ENCODE assay signal across 8 mouse cellular contexts in the genomic region with DNA sequence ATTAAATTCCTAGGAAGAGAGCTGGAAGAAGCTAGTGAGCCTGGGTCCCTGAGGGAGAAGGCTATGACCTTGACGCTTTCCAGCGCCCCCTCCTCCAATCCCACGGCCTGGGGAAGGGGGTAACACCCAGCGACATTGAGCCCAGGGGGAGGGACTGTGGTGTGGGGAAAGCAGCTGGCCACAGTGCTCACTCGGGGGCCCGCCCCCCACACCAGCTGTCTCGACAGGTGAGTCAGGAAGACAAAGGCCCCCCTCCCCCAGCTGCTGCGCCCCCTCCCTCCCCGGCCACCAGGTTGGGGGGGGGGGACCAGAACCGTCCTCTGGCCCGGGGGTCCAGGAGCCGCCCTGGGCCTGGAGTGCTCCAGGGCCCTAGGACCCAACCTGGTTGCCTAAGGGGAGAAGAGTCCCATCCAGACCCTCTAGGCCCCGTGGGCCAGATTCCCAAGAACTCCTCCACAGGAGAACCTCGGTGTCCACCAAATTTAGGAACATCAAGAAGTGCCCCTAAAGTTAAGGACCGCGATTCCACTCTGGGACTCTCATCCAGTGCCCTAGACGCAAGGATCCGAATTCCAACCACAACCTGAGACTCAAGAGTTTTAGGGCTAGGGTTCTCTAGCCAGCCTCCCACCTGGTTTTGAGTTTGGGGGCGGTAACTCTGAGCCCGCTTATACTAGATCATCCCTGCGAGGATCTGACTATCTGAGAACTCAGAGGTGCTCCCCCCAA. TPM values are rescaled to one million over a fixed set of nuclear protein-coding genes. Genes with fewer than 3 reads are reported as not detected.
DNase-seq lines count a peak whose midpoint lies in the region; ATAC-seq and TF ChIP-seq lines count a peak whose summit lies in the region.

No protein-coding gene starts in this region.

- no peak for ATAC-seq in heart, postnatal 0 days (ENCODE audit: insufficient read depth, low read depth)
- no peak for ATAC-seq in liver, embryonic 13.5 days (ENCODE audit: low read depth)
- ATAC-seq in stomach, embryonic 16.5 days (ENCODE audit: insufficient read depth, low FRiP score): no peak

- no peaks in the 10 kb centered on the region for H3K9me3 ChIP-seq in heart, postnatal 0 days (replicated peaks; ENCODE audit: control insufficient read depth, low read length)
- no peaks in the 10 kb centered on the region for H3K9me3 ChIP-seq in liver, embryonic 13.5 days (replicated peaks)
- H3K9me3 ChIP-seq in stomach, embryonic 16.5 days (replicated peaks; ENCODE audit: control insufficient read depth, low read length): no peaks in the 10 kb centered on the region

- under 1% methylated on average over 21 of the region's 21 CpGs for WGBS in bone marrow, adult 2 months
- 0% methylated on average over 18 of the region's 21 CpGs for whole genome bisulfite sequencing in heart, postnatal 0 days
- WGBS in liver, embryonic 13.5 days (ENCODE audit: insufficient replicate concordance): 1% methylated on average over 21 of the region's 21 CpGs
- under 1% methylated on average over 20 of the region's 21 CpGs for WGBS in stomach, embryonic 16.5 days

- no peak for TF ChIP-seq EP300 in heart, postnatal 0 days (IDR thresholded peaks at IDR 0.05; ENCODE audit: low read depth)

- no peak for TF ChIP-seq POLR2A in bone marrow, adult 2 months (IDR thresholded peaks at IDR 0.05; ENCODE audit: borderline replicate concordance, control insufficient read depth, low read depth, low read length)

- H3K27ac ChIP-seq in layer of hippocampus, adult 2 months: peak overlapping the region; percentile 89
- peak overlapping the region; percentile 95 for H3K27ac ChIP-seq in bone marrow, adult 2 months (ENCODE audit: control insufficient read depth, insufficient read depth, low read depth, low read length, poor library complexity)
- peak overlapping the region; percentile 96 for H3K27ac ChIP-seq in heart, postnatal 0 days (ENCODE audit: low read depth)
- peak overlapping the region; percentile 98 for H3K27ac ChIP-seq in liver, embryonic 13.5 days
- peak overlapping the region; percentile 96 for H3K27ac ChIP-seq in stomach, embryonic 16.5 days (ENCODE audit: low read length)

- no peak for DNase-seq in layer of hippocampus, adult 2 months (ENCODE audit: low spot score in 2 of 2)
- DNase-seq in layer of hippocampus, adult 9-10 months (ENCODE audit: low spot score): no peak
- DNase-seq in heart, postnatal 0 days (ENCODE audit: low spot score): peak; percentile 19
- no peak for DNase-seq in liver, embryonic 13.5 days
- no peak for DNase-seq in left cerebral cortex, adult 18-20 months (ENCODE audit: low spot score in 2 of 2)
- DNase-seq in gastrocnemius, postnatal 10 days: no peak

- peaks cover 7% of the 10 kb centered on the region for H3K4me1 ChIP-seq in bone marrow, adult 2 months (ENCODE audit: control insufficient read depth, insufficient read depth, low read length)
- H3K4me1 ChIP-seq in heart, postnatal 0 days (ENCODE audit: control insufficient read depth, insufficient read depth): peaks cover 34% of the 10 kb centered on the region
- H3K4me1 ChIP-seq in liver, embryonic 13.5 days (replicated peaks): peaks cover 70% of the 10 kb centered on the region
- peaks cover 37% of the 10 kb centered on the region for H3K4me1 ChIP-seq in stomach, embryonic 16.5 days (ENCODE audit: control insufficient read depth, insufficient read depth, low read length)

- peak overlapping the region; percentile 84 for H3K9ac ChIP-seq in heart, postnatal 0 days (replicated peaks; ENCODE audit: low read depth, low read length)
- peak overlapping the region; percentile 94 for H3K9ac ChIP-seq in liver, embryonic 13.5 days
- peak overlapping the region; percentile 96 for H3K9ac ChIP-seq in stomach, embryonic 16.5 days (ENCODE audit: low read length)

- H3K4me3 ChIP-seq in layer of hippocampus, adult 2 months: peak overlapping the region; percentile 78
- peak overlapping the region; percentile 71 for H3K4me3 ChIP-seq in bone marrow, adult 2 months (replicated peaks; ENCODE audit: control insufficient read depth, low read depth, low read length)
- peak overlapping the region; percentile 99 for H3K4me3 ChIP-seq in heart, postnatal 0 days (ENCODE audit: low read depth, low read length)
- H3K4me3 ChIP-seq in liver, embryonic 13.5 days (replicated peaks): peak overlapping the region; percentile 95
- H3K4me3 ChIP-seq in stomach, embryonic 16.5 days (replicated peaks; ENCODE audit: low read length): peak overlapping the region; percentile 98

- 0 out of 2 replicates have a peak, but pooled peaks cover 7% of the 10 kb centered on the region for H3K36me3 ChIP-seq in heart, postnatal 0 days (replicated peaks; ENCODE audit: control insufficient read depth, insufficient read depth, low read length)
- H3K36me3 ChIP-seq in liver, embryonic 13.5 days: peaks cover 7% of the 10 kb centered on the region
- H3K36me3 ChIP-seq in stomach, embryonic 16.5 days (ENCODE audit: control insufficient read depth, insufficient read depth, low read length): no peaks in the 10 kb centered on the region

- H3K27me3 ChIP-seq in heart, postnatal 0 days (ENCODE audit: control insufficient read depth, insufficient read depth, low read length): no peaks in the 10 kb centered on the region
- no peaks in the 10 kb centered on the region for H3K27me3 ChIP-seq in liver, embryonic 13.5 days
- no peaks in the 10 kb centered on the region for H3K27me3 ChIP-seq in stomach, embryonic 16.5 days (ENCODE audit: control insufficient read depth, insufficient read depth, low read length)

- H3K4me2 ChIP-seq in heart, postnatal 0 days (ENCODE audit: low read depth, low read length): peak overlapping the region; percentile 100
- peak overlapping the region; percentile 100 for H3K4me2 ChIP-seq in liver, embryonic 13.5 days
- H3K4me2 ChIP-seq in stomach, embryonic 16.5 days (ENCODE audit: low read depth, low read length): peak overlapping the region; percentile 90

- TF ChIP-seq CTCF in layer of hippocampus, adult 2 months (conservative IDR thresholded peaks at IDR 0.05): no peak
- no peak for TF ChIP-seq CTCF in bone marrow, adult 2 months (IDR thresholded peaks at IDR 0.05; ENCODE audit: control insufficient read depth, insufficient read depth, low read length)
- no peak for TF ChIP-seq CTCF in heart, postnatal 0 days (IDR thresholded peaks at IDR 0.05; ENCODE audit: low read depth)

RNA-seq across cellular contexts. Expression of a gene that starts 0.9 kb away (rescaled TPM):
- total RNA-seq in layer of hippocampus, adult 2 months (2021): 10 to 100 TPM; 15.7 to 17.1 TPM
- 83.3 and 135 TPM in 2 replicates for polyA plus RNA-seq in bone marrow, adult 2 months (2011; ENCODE audit: insufficient read depth, insufficient read length, low replicate concordance, missing spikeins)
- total RNA-seq in heart, postnatal 0 days (2014; rRNA removed; ENCODE audit: low replicate concordance): 115 and 127 TPM in 2 replicates
- 67.7 and 72.2 TPM in 2 replicates for polyA plus RNA-seq in heart, postnatal 0 days (2015; fragmentation: Nextera tagmentation; extraction: Ambion mirVana)
- 45.6 and 46.7 TPM in 2 replicates for polyA plus RNA-seq in liver, embryonic 13.5 days (2015; fragmentation: Nextera tagmentation; extraction: Ambion mirVana)
- polyA plus RNA-seq in stomach, embryonic 16.5 days (2015; fragmentation: Nextera tagmentation; extraction: Ambion mirVana): 77.8 and 85.6 TPM in 2 replicates
- total RNA-seq in left cerebral cortex, adult 18-20 months (2021): 10 to 100 TPM; 13.6 to 15.1 TPM
- total RNA-seq in gastrocnemius, postnatal 10 days (2021): 10 to 100 TPM; 35.7 to 53.5 TPM

RNA-seq across cellular contexts. Expression of a gene that starts 9.2 kb away (rescaled TPM):
- total RNA-seq in layer of hippocampus, adult 2 months (2021): not detected
- polyA plus RNA-seq in bone marrow, adult 2 months (2011; ENCODE audit: insufficient read depth, insufficient read length, low replicate concordance, missing spikeins): 3.6 TPM in 1 of 2 replicates, not detected in the other
- total RNA-seq in heart, postnatal 0 days (2014; rRNA removed; ENCODE audit: low replicate concordance): not detected in 2 replicates
- 0.47 and 0.56 TPM in 2 replicates for polyA plus RNA-seq in heart, postnatal 0 days (2015; fragmentation: Nextera tagmentation; extraction: Ambion mirVana)
- not detected in 2 replicates for polyA plus RNA-seq in liver, embryonic 13.5 days (2015; fragmentation: Nextera tagmentation; extraction: Ambion mirVana)
- 0.17 TPM in 1 of 2 replicates, not detected in the other for polyA plus RNA-seq in stomach, embryonic 16.5 days (2015; fragmentation: Nextera tagmentation; extraction: Ambion mirVana)
- not detected for total RNA-seq in left cerebral cortex, adult 18-20 months (2021)
- not detected for total RNA-seq in gastrocnemius, postnatal 10 days (2021)

RNA-seq across cellular contexts. Expression of a gene that starts 11.8 kb away (rescaled TPM):
- 10 to 100 TPM; 90.3 to 92.7 TPM for total RNA-seq in layer of hippocampus, adult 2 months (2021)
- polyA plus RNA-seq in bone marrow, adult 2 months (2011; ENCODE audit: insufficient read depth, insufficient read length, low replicate concordance, missing spikeins): 0.92 and 2.3 TPM in 2 replicates
- 80.7 and 108 TPM in 2 replicates for total RNA-seq in heart, postnatal 0 days (2014; rRNA removed; ENCODE audit: low replicate concordance)
- polyA plus RNA-seq in heart, postnatal 0 days (2015; fragmentation: Nextera tagmentation; extraction: Ambion mirVana): 51.7 and 53.6 TPM in 2 replicates
- 4.0 and 4.1 TPM in 2 replicates for polyA plus RNA-seq in liver, embryonic 13.5 days (2015; fragmentation: Nextera tagmentation; extraction: Ambion mirVana)
- 14.8 and 21.7 TPM in 2 replicates for polyA plus RNA-seq in stomach, embryonic 16.5 days (2015; fragmentation: Nextera tagmentation; extraction: Ambion mirVana)
- total RNA-seq in left cerebral cortex, adult 18-20 months (2021): 100 to 1,000 TPM; 128 to 129 TPM
- total RNA-seq in gastrocnemius, postnatal 10 days (2021): 100 to 1,000 TPM; 669 to 730 TPM

RNA-seq across cellular contexts. Expression of a gene that starts 39.2 kb away (rescaled TPM):
- total RNA-seq in layer of hippocampus, adult 2 months (2021): 10 to 100 TPM; 12.8 to 14.1 TPM
- polyA plus RNA-seq in bone marrow, adult 2 months (2011; ENCODE audit: insufficient read depth, insufficient read length, low replicate concordance, missing spikeins): 0.50 and 1.1 TPM in 2 replicates
- total RNA-seq in heart, postnatal 0 days (2014; rRNA removed; ENCODE audit: low replicate concordance): 0.39 and 0.80 TPM in 2 replicates
- 0.05 and 0.10 TPM in 2 replicates for polyA plus RNA-seq in heart, postnatal 0 days (2015; fragmentation: Nextera tagmentation; extraction: Ambion mirVana)
- 0.03 TPM in 1 of 2 replicates, not detected in the other for polyA plus RNA-seq in liver, embryonic 13.5 days (2015; fragmentation: Nextera tagmentation; extraction: Ambion mirVana)
- 0.25 and 0.27 TPM in 2 replicates for polyA plus RNA-seq in stomach, embryonic 16.5 days (2015; fragmentation: Nextera tagmentation; extraction: Ambion mirVana)
- 10 to 100 TPM; 20.9 to 54.7 TPM for total RNA-seq in left cerebral cortex, adult 18-20 months (2021)
- 1 to 10 TPM in 1 of 2 experiments, under 1 TPM in 1; 0.80 to 1.7 TPM for total RNA-seq in gastrocnemius, postnatal 10 days (2021)

RNA-seq across cellular contexts. Expression of a gene that starts 42.5 kb away (rescaled TPM):
- total RNA-seq in layer of hippocampus, adult 2 months (2021): 10 to 100 TPM; 37.4 to 38.7 TPM
- 7.5 and 8.5 TPM in 2 replicates for polyA plus RNA-seq in bone marrow, adult 2 months (2011; ENCODE audit: insufficient read depth, insufficient read length, low replicate concordance, missing spikeins)
- 52.9 and 56.4 TPM in 2 replicates for total RNA-seq in heart, postnatal 0 days (2014; rRNA removed; ENCODE audit: low replicate concordance)
- 37.6 and 40.5 TPM in 2 replicates for polyA plus RNA-seq in heart, postnatal 0 days (2015; fragmentation: Nextera tagmentation; extraction: Ambion mirVana)
- 17.3 and 18.8 TPM in 2 replicates for polyA plus RNA-seq in liver, embryonic 13.5 days (2015; fragmentation: Nextera tagmentation; extraction: Ambion mirVana)
- polyA plus RNA-seq in stomach, embryonic 16.5 days (2015; fragmentation: Nextera tagmentation; extraction: Ambion mirVana): 33.0 and 34.5 TPM in 2 replicates
- 10 to 100 TPM; 47.3 to 47.6 TPM for total RNA-seq in left cerebral cortex, adult 18-20 months (2021)
- total RNA-seq in gastrocnemius, postnatal 10 days (2021): 10 to 100 TPM; 36.9 to 37.8 TPM
